Mouse (Mus musculus) G1E (cell line): ENCODE data around the gene Dscaml1. TPM values are rescaled to one million over a fixed set of nuclear protein-coding genes. Genes with fewer than 3 reads are reported as not detected.

Source experiments
- ATAC-seq: 2 replicates; pipeline ENCODE4 v1.8.0; 2016; ENCODE audit warnings: mild to moderate bottlenecking; ENCODE audit not compliant: insufficient number of reproducible peaks, poor library complexity, low FRiP score, severe bottlenecking; ENCODE audit errors: extremely low read depth
- DNase-seq: peaks from one replicate; pipeline ENCODE4 v3.0.0; 2012; ENCODE audit warnings: low spot score
- H3K27me3 ChIP-seq: 2 replicates; pipeline ENCODE4 v1.6.1; 2012; ENCODE audit warnings: mild to moderate bottlenecking, low read length, inconsistent platforms; ENCODE audit not compliant: insufficient read depth
- H3K36me3 ChIP-seq: replicated peaks from 2 replicates; pipeline ENCODE3; 2012; ENCODE audit warnings: mild to moderate bottlenecking, inconsistent platforms
- H3K4me1 ChIP-seq: 2 replicates; pipeline ENCODE4 v1.6.1; 2012; ENCODE audit warnings: low read depth, low read length, inconsistent platforms, mixed read lengths; ENCODE audit not compliant: insufficient read depth
- H3K4me3 ChIP-seq: 2 replicates; pipeline ENCODE4 v1.5.1; 2012; ENCODE audit warnings: low read depth, mild to moderate bottlenecking, inconsistent platforms, low read length, moderate library complexity, mixed read lengths
- H3K9me3 ChIP-seq: replicated peaks from 2 replicates; pipeline ENCODE4 v1.6.1; 2012; ENCODE audit warnings: inconsistent platforms
- CTCF ChIP-seq: IDR thresholded peaks from 2 replicates; pipeline ENCODE4 v1.5.1; 2012; ENCODE audit warnings: low read depth, low read length, inconsistent platforms, mixed read lengths
- GATA1 ChIP-seq: IDR thresholded peaks from 2 replicates; pipeline ENCODE4 v1.6.1; 2012; ENCODE audit warnings: borderline replicate concordance, low read length, inconsistent platforms, mixed read lengths
- GATA2 ChIP-seq: IDR thresholded peaks from 2 replicates; pipeline ENCODE4 v1.6.1; 2012; ENCODE audit warnings: low read depth, low read length, inconsistent platforms, borderline replicate concordance
- POLR2AphosphoS5 ChIP-seq: IDR thresholded peaks from 2 replicates; pipeline ENCODE4 v1.6.1; 2012; ENCODE audit warnings: low read depth, low read length, inconsistent platforms; ENCODE audit not compliant: insufficient replicate concordance
- TAL1 ChIP-seq: conservative IDR thresholded peaks from 2 replicates; pipeline ENCODE4 v1.6.1; 2012; ENCODE audit warnings: low read depth, low read length, inconsistent platforms, mixed read lengths
- polyA plus RNA-seq: library from polyadenylated mRNA; stranded (reverse); fragments of >175 nt; gene quantifications from 2 replicates; pipeline ENCODE4 v1.2.3, GENCODE M21; 2012
- total RNA-seq, 2 experiments: library from RNA; stranded (forward) in 1 of 2; stranded (reverse) in 1 of 2; fragments of 200-1000 nt in 1 of 2; fragments of >200 nt in 1 of 2; fragmentation: Nextera tagmentation in 1 of 2; gene quantifications; 2 replicates each; pipeline ENCODE4 v1.2.3; 2014 to 2017

The Dscaml1 gene
- total and polyA plus RNA-seq, 3 experiments = 0.22 TPM; not detected in 2

DNA sequence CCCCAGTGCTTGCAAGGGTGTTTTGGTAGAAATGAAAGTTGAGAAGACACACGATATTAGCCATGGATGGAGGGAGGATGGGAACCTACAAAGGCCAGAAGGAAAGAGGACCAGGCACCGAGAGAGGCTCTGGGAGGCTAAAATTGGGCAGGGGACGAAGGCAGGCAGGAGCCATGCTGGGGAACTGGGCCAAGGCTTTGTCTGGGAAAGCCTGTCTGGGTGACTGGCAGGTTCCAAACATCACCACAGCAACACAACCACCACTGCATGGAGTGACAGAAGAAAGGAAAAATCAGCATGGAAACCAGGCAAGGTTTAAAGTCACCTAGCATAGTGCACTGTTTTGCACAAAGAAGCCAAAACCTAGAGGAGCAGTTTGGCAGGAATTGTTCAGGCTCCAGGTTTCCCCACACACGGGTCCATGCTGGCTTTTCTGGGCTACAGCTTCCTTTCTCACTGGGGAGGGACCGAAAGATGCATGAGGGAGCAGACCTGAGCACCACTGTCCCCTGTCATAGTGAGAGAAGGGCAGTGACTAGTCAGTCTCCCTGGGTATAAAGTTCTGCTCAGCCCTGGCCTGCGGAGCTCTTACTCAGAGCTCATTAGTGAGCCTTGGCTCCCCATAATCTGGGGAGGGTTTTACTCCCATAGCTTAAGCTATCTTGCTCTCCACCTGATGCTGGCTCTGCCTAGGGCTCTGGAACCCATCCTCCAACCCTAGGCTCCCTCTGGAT lies 211.9 kb downstream of the Dscaml1 start:
- DNase-seq (no peak), ATAC-seq (no peak)
- TF ChIP-seq GATA1 = no peak
- no peak for TF ChIP-seq GATA2
- no peak for TF ChIP-seq POLR2AphosphoS5
- TF ChIP-seq TAL1 = no peak
- no peak for TF ChIP-seq CTCF
- no peaks in the 10 kb centered on the region for H3K4me1 ChIP-seq
- no peaks in the 10 kb centered on the region; the same call in 1 of the 2 replicates for H3K27me3 ChIP-seq
- no peak overlapping the region for H3K4me3 ChIP-seq
- H3K9me3 ChIP-seq = no peaks in the 10 kb centered on the region
- H3K36me3 ChIP-seq = no peaks in the 10 kb centered on the region

DNA sequence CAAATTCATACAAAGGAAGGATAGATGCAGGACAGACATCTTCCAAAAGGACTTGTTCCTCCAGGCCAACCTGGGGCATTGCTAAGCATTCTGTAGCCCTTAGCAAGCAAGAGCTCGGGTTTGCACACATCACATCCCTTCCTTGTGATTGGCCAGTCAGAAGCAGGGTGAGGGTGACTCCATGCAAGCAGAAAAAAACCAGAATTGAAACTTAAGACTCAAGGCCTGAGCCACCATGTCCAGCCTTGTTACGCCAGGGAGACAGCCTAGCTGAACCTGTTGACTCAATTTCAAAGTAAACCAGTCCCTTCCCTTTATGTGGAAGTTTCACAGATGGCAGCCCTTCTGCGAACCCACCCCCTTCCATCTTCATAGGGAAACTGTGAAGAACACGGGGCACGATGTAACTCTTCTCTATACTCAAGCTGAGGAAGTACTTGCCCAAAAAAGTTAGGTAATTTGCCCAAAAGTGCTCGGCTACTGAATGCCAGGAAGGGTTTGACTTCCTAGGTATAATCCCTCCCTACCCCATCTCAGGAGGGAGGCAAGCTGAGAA lies 218.5 kb downstream of the Dscaml1 start:
- no peak for TF ChIP-seq GATA1
- no peak for TF ChIP-seq TAL1
- no peak for TF ChIP-seq POLR2AphosphoS5
- no peak for TF ChIP-seq GATA2
- no peak for TF ChIP-seq CTCF
- no peaks in the 10 kb centered on the region for H3K4me1 ChIP-seq
- H3K4me3 ChIP-seq = no peak overlapping the region
- no peak for DNase-seq
- no peaks in the 10 kb centered on the region for H3K9me3 ChIP-seq
- H3K27me3 ChIP-seq = peaks cover 8% of the 10 kb centered on the region; the same call in 1 of the 2 replicates
- ATAC-seq = no peak
- no peaks in the 10 kb centered on the region for H3K36me3 ChIP-seq

DNA sequence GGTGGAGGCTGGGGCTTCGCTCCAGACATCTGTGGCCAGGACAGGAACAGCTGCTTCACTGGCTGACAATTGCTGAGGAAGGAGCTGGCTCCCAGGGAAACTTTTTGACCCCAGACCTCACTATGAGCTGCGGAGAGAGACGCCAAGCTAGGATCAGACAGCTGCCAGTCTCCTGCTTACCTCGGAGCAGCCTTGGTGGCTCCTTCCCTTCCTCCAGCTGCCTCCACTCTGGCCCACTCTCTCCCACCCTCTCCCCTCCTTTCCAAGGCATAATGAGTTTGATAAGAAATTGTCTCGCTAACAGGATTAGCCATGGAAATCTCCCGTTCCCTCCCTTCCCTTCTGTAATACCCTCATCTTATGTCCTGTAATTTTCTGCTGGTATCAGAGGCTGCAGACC lies 219.1 kb downstream of the Dscaml1 start:
- ATAC-seq (no peak), DNase-seq (no peak)
- no peak for TF ChIP-seq POLR2AphosphoS5
- no peak for TF ChIP-seq GATA2
- TF ChIP-seq TAL1 = no peak
- TF ChIP-seq CTCF = no peak
- no peak for TF ChIP-seq GATA1
- Histone ChIP-seq H3K4me3 (no peak overlapping the region), H3K9me3 (no peaks in the 10 kb centered on the region), H3K36me3 (no peaks in the 10 kb centered on the region), H3K27me3 (peaks cover 8% of the 10 kb centered on the region; the same call in 1 of the 2 replicates), H3K4me1 (no peaks in the 10 kb centered on the region)

DNA sequence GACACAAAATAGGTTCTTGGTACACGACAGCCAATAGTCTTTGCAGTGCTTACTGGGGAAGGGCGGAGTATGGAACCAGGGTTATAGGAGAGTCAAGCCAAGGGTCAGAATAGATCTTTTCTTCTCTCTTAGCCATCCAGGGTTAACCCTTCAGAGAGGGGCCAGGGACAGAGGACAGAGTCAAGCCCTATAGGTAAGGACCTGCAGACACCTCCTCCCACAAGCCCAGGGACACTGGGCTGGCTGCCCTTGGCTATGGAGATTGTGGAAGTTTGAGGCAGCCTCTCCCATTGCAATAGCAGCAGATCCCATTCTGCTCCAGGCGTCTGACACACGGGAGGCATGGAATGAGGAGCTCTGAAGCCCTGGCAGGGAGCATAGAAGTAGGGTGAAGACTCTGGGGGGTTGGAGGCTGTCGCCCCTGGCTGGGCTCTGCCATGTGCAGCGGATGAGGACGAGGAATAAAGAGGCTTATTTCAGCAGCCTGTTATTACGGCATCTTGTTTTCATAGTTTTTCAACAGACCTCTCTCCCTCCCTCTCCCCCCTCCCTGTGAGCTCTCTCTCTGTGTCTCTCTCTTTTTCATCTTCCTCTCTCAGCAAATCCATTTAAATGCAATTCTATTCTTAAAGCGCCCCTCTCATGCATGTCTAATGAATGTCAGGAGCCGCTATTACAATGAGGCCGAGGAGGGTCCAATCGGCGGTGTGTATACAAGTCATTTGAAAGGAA lies 224.8 kb downstream of the Dscaml1 start:
- H3K4me3 ChIP-seq = no peak overlapping the region
- TF ChIP-seq TAL1 (no peak), CTCF (no peak), POLR2AphosphoS5 (no peak), GATA1 (no peak), GATA2 (no peak)
- no peaks in the 10 kb centered on the region for H3K9me3 ChIP-seq
- no peak for DNase-seq
- H3K4me1 ChIP-seq = no peaks in the 10 kb centered on the region
- H3K27me3 ChIP-seq = peaks cover 5% of the 10 kb centered on the region; the same call in 1 of the 2 replicates
- no peaks in the 10 kb centered on the region for H3K36me3 ChIP-seq
- no peak for ATAC-seq

DNA sequence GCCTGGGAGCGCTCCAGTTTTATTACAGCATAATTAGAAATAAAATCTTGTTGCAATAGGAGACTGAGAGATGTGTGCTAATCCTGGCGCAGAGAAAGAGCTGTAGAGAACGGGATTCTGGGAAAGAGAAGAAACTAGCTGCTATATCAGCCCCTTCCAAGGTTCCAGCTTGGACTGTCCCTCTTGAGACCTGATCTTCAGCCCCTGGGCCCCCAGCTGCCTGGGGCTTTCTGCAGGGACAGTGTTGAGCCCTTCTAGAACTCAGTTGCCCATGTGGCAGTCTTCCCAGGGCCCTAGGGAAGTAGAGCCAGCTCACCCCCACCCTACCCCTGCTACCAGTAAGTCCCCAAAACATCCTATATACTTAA lies 225.4 kb downstream of the Dscaml1 start:
- Histone ChIP-seq H3K4me3 (no peak overlapping the region), H3K36me3 (no peaks in the 10 kb centered on the region), H3K27me3 (peaks cover 5% of the 10 kb centered on the region; the same call in 1 of the 2 replicates), H3K4me1 (no peaks in the 10 kb centered on the region), H3K9me3 (no peaks in the 10 kb centered on the region)
- DNase-seq (no peak), ATAC-seq (no peak)
- TF ChIP-seq CTCF = no peak
- TF ChIP-seq TAL1 = no peak
- TF ChIP-seq POLR2AphosphoS5 = no peak
- no peak for TF ChIP-seq GATA1
- TF ChIP-seq GATA2 = no peak

DNA sequence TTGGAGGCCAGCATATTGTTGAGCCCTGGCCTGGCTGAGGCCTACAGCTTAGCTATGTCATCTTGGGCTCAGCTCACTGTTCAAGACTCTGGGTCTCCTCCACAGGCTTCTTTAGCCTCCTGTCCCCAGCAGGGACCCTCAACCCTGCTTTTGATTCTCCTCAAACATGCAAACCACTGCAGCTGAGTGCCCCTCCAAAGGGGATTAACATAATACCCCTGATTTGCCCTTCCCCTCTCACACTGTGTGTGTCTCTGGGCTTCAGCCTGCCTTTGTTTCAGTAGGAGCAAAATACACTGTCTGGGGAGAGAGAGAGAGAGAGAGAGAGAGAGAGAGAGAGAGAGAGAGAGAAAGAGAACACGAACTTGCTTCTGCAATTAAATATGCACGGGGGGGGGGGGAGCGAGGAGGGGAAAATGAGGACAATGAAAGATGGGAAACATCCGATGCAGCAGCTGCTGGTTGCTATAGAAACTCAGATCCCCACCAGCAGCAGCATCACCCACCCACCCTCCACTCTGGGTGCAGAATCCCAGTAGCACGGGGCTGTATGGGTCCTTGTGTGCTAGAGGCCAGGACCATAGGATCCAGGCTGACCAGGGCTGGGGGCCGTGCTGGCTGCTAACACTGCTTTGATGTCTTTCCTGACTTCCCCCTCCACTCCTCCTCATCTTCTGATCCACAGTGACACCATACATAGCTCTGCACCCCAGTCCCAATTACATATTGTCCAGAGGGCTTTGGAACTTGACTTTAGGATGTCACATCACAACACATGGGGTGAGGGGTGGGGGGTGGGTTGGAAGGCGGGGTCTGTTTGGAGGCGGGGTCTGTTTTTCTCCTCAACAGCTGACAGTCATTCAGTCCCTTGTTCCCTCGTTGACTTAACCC lies 231.0 kb downstream of the Dscaml1 start:
- Histone ChIP-seq H3K4me1 (no peaks in the 10 kb centered on the region), H3K9me3 (no peaks in the 10 kb centered on the region), H3K27me3 (no peaks in the 10 kb centered on the region), H3K36me3 (no peaks in the 10 kb centered on the region), H3K4me3 (no peak overlapping the region)
- TF ChIP-seq GATA1 = no peak
- TF ChIP-seq TAL1 = no peak
- no peak for TF ChIP-seq GATA2
- TF ChIP-seq POLR2AphosphoS5 = no peak
- ATAC-seq = no peak
- no peak for DNase-seq
